Mouse (Mus musculus): Measurements from ENCODE around the gene Cdk17.
"Not testable (repeated sequence)": the region's sequence is repeated elsewhere in the genome, so short reads cannot be mapped to it uniquely, and the experiment has no call there.

The Cdk17 gene

GRCm38 (mm10) chr10:93142600-93143284 is 17.9 kb upstream of the Cdk17 start:
- no peak for DNase-seq (ENCODE audit: extremely low read depth, low read depth, low spot score)

GRCm38 (mm10) chr10:93143285-93143985 is 17.2 kb upstream of the Cdk17 start:
- no peak for DNase-seq (ENCODE audit: extremely low read depth, low read depth, low spot score)

- no peak for DNase-seq (ENCODE audit: extremely low read depth, low read depth, low spot score)
Observed at GRCm38 (mm10) chr10:93143986-93144314, 16.7 kb upstream of the Cdk17 start.

DNA sequence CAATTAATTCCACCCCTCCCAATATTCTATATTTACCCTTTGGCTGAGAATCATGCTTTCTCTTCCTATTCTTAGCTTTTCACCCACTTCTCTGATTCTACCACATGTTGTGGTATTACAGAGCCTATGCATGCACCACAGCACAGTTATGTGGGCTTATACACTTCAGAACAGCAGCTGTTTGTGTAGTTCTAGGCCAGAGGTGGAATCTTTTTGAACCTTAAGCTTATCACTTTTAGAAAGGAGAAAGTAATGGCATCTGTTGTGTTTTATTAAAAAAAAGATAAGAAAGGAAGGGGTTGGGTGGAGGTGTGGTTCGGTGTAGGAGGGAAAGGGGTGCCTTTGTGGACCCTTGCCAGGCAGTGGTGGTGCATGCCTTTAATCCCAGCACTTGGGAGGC is 16.1 kb upstream of the Cdk17 start:
- no peak for DNase-seq (ENCODE audit: extremely low read depth, low read depth, low spot score)

DNA sequence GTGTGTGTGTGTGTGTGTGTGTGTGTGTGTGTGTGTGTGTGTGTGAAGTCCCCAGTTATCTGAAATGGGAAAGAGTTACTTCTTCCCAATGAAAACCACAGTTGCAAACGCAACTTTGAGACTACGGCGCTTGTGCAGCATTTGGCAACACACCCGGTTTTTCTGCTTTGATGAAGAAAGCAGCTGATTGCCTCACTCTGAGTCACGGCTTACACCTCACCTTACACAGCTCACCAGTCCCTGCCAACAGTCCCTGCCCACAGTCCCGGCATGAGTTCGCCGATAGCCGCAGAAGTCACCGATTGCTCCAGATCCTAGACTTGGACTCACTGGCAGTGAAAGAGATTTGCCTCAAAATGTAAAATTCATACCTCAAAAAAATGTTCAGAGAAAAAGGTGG is 15.6 kb upstream of the Cdk17 start:
- DNase-seq (ENCODE audit: extremely low read depth, low read depth, low spot score) = peak; percentile 87

DNA sequence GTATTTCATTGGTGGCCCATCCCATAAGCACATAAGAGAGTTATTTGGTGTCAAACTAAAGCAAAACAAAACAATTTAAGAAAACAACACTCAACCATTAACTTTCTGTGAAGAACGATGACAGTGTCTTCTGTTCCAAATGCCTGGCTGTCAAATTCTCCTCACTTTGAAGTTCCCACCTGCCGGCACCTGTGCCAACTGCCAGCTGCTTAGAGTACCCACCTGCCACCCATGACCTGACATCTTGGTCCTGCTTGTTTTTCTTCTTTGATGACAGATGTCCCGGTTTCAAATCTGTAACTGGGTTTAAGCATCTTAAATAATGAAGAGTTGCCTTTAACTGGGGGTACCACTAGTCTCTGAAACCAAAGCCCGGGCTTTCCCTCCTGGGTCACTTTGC is 14.1 kb upstream of the Cdk17 start:
- DNase-seq (ENCODE audit: extremely low read depth, low read depth, low spot score) = no peak

DNA sequence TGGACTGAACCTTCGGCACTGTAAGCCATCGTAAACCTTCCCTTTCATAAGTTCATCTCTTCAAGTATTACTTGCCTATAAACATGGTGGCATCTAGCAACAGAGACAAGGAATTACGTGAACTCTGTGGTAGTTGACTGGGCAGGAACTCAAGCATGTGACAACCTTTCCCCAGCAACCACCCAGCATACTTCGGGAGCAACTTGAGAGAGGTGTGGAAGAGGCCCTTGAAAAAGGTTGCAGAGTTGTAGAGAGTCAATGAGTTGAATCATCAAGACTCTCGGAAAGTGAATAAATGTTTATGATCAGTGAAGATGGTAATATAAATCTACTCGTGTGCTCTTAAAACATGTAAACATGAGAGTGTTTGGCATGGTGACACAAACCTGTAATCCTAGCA is 13.0 kb upstream of the Cdk17 start:
- no peak for DNase-seq (ENCODE audit: extremely low read depth, low read depth, low spot score)

DNA sequence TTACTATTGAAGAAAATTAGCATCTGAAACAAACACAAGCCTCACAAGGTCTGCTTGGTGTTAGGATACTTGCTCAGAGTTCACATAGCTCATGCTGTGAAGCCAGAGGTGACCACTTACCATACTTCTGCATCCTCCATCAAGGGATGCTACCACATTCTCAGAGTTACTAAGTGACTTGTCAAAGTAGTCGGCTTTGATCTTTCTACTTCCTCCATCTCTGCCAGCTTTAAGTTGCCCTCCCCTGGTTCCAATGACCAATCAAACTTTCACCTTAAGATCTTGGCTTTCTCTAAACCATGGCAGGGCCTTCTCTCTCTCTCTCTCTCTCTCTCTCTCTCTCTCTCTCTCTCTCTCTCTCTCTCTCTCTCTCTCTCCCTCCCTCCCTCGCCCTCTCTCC is 11.1 kb upstream of the Cdk17 start:
- no peak for DNase-seq (ENCODE audit: extremely low read depth, low read depth, low spot score)

GRCm38 (mm10) chr10:93151775-93152174 is 8.9 kb upstream of the Cdk17 start:
- no peak for DNase-seq (ENCODE audit: extremely low read depth, low read depth, low spot score)

DNA sequence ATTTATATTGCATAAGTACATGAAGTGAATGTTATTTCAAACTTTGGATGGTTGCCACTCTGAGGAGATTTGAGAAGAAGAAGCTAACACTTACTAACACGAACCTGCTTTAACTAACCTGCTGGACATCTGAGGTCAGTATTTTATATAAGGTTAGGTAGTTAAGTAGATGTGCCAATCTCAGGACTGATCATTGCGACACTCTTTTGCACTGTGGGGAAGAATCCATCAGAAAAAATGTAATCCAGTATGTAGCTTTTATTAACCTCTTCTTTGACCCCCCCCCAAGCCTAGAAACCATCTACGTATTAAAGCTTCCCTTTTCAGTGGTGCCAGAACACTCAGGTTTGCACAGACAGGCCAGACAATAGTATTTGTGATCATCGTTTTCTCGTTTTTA is 8.0 kb upstream of the Cdk17 start:
- no peak for DNase-seq (ENCODE audit: extremely low read depth, low read depth, low spot score)

GRCm38 (mm10) chr10:93153404-93153803 is 7.3 kb upstream of the Cdk17 start:
- DNase-seq (ENCODE audit: extremely low read depth, low read depth, low spot score) = not testable (repeated sequence)

DNA sequence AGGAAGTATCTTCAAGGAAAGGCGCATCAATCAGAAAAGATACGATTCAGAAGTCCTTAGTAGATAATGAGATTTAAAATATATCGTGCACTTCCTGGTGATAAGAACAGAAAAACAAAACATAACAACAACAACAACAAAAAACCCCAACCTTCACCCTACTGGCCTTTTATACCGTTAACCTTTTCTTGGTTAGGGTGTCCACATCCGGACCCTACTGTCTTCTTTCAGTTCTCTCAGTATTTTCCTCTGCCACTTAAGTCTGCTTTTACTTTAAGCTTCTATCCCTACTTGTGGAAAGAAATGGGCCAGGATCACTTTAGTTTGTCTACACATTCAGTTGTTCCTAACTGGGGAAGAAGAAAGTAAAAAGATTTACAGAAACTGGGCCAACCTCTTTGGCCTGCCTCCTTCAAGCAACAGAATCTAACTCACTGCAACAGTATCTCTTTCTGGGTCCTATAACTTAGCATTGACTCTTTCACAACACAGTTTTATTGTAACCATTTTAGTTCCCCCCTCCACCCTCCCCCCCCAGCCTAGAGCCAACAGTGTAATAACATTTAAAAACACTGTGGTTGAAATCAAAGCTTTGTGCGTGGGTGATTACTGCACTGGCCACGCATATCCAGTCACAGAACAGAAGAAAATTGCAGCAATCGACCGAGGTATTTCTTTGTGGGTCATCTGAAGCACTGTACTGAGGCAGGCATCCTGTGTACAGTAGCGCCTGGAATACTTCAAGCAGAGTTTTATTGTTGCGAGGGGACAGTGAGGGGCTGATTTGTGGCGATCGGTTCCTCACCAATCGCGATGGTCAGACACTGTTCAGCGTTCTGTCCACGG is 801 bp upstream of the Cdk17 start:
- no peak for DNase-seq (ENCODE audit: extremely low read depth, low read depth, low spot score)

- no peak for DNase-seq (ENCODE audit: extremely low read depth, low read depth, low spot score)
Observed at GRCm38 (mm10) chr10:93160497-93160806, 223 bp upstream of the Cdk17 start.

DNA sequence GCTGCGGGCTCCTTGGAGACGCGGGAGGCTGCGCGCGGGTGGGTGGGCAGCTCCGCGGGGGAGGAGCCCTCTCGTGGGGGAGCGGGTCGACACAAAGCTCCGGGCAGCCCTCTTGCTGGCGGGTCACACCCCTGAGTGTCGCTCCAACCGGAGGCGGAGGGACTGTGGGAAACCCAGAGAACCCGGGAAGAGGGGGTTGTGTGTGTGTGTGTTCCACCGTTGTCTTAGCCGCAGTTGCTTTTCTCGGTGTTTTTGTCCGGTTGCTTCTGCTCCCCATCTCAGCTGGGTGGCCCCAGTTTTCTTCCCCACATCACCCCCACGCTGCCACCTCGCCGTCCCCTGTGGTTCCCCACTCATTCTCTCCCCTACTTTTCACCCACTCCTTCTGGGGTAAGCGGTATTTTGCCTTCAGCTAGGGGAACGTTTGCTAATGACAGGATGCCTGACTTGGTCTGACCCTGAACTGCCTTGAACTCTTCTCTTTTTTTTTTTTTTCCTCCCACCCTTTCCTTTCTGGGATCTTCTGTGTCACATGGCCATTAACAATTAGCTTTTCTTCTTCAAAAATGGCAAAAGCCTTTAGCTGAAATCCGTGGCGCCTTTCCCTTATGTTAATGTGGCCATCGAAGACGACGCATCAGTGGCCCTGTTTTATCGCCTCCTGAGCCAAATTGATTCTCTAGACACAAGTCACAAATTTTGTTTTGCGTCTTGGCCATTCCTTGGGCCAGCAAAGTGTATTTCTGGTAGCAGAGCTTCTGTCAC is 1.0 kb downstream of the Cdk17 start:
- DNase-seq (ENCODE audit: extremely low read depth, low read depth, low spot score) = no peak

- DNase-seq (ENCODE audit: extremely low read depth, low read depth, low spot score) = no peak
Observed at GRCm38 (mm10) chr10:93162276-93162971, 1.7 kb downstream of the Cdk17 start.

GRCm38 (mm10) chr10:93162972-93163660 is 2.4 kb downstream of the Cdk17 start:
- no peak for DNase-seq (ENCODE audit: extremely low read depth, low read depth, low spot score)

- no peak for DNase-seq (ENCODE audit: extremely low read depth, low read depth, low spot score)
Observed at GRCm38 (mm10) chr10:93163711-93164488, 3.2 kb downstream of the Cdk17 start.

DNA sequence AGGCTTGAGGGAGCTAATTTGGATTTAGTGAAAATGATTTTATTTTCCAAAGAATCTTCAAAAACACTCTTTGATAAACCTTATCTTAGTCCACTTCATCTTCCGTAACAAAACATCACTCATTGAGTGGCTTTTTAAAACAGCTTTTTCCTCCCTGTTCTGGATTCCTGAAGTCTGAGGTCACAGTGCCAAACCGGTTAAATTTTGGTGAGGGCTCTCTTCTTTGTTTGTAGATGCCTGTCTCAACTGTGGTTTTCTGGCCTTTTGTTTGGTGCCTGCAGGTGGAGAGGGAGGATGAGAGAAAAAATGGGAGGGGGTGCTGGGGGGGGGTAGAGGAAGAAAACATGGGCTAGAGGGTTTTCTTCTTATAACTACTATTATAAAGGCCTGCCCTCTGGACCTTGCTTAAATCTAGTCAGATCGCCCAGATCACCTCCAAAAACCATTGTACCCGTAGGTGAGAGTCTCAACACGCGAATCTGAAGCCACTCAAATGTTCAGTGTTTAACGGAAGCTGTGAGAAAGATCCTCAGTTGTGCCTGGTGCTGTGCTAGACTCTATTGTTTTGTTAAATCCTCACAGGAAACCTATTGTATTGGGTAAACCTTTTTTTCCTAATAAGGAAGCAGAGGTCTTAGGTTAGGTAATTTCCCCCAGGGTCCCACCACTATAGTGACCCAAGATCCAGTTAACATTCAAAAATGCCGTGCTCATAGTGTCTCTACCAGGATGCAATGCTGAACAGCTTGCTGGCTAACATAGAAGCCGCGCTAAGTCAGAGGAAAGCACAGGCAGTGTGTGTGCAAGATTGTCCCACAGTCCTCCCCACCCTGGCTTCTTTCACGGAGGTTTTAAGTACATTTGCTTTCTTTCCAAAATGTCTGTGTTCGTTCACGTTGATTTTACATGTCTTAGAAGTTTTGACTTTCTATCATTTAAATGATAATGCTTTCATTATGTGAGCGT is 5.0 kb downstream of the Cdk17 start:
- DNase-seq (ENCODE audit: extremely low read depth, low read depth, low spot score) = no peak

Data from fat pad, adult 2 months (tissue).